Mouse (Mus musculus) layer of hippocampus, postnatal 25 days (tissue): ENCODE measurements around the gene Tanc1. TPM values are rescaled to one million over a fixed set of nuclear protein-coding genes. Genes with fewer than 3 reads are reported as not detected.

ENCODE experiments used
- DNase-seq, 2 experiments: peaks; one replicate each; pipeline ENCODE4 v3.0.0; 2022; ENCODE audit warnings: mixed read lengths in 2 of 2, low spot score in 1 of 2; ENCODE audit errors: extremely low spot score in 1 of 2
- total RNA-seq, 2 experiments: library from RNA; stranded (reverse); gene quantifications; 2 replicates each; pipeline ENCODE4 v1.2.3; 2021

Tanc1 gene
- total RNA-seq, 2 experiments from 2014 or later = 93.6 to 107 TPM

DNA sequence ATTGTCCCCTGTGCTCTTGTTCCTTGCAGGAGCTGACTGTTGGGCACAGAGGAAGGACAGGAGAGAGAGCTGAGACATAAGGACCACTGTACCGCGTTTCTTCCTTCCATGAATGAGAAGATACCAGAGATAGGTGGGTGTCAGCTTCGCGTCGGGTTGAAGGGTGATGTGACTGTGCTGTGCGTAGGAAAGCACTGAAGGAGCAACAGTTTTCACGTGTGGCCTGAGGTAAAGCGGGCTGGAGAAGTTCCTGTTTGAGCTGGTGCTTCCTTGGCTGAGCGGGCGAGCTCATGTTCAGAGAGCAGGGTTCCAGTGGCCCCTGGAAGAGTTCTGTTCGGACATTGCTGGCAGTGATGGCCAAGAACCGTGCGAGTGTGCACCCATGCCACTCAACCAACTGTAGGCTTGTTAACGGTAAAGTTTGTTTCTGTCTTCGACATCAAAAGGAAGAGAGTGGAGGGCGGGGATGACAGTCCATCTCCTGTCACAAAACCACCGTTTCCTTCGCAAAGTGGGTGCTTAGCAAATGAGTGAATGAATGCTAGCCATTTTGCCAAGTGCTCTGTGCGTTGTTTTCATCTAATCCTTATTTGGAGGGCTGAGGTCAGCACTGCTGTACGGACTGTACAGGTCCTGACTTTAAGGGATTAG, 35.0 kb downstream of the Tanc1 start:
- no peak for DNase-seq

DNA sequence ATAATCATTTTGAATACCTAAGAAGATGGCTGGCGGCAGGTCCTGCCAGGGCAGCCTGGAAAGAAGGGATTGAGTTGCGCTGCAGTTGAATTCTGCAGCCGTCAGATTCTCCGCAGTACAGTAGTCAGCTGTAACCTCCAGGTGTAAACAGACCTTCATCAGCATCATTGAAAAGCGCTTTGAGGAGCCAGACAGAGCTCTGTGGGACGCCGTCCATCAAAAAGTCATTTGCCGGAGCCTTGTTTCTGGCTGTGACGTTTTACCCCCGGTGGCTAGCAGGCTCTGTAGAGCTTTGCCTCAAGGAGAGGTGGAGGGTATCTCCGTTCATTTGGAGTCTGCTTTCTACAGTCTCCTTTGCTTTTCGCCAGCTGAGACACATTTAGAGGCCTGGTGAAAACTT, 36.6 kb downstream of the Tanc1 start:
- DNase-seq = no peak

DNA sequence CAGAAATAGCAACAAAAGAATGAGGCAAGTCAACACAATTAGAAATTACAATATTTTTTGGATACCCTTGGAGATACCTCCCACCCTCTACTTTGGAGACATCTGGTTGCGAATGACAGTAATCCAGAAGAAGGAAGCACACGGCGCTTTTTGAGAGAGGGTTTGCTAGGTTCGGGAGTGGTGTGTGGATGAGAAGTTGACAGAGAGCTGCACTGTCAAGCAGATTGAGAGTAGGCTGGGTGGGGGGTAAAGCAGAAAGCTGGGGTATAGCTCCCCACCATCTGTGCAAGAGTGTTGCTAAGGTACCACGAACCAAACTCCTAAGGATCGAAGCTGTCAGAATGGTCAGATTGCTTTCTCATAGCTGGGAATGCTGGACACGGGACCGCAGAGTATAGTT, 40.0 kb downstream of the Tanc1 start:
- peak in 1 of 2 experiments; percentile 33 for DNase-seq

DNA sequence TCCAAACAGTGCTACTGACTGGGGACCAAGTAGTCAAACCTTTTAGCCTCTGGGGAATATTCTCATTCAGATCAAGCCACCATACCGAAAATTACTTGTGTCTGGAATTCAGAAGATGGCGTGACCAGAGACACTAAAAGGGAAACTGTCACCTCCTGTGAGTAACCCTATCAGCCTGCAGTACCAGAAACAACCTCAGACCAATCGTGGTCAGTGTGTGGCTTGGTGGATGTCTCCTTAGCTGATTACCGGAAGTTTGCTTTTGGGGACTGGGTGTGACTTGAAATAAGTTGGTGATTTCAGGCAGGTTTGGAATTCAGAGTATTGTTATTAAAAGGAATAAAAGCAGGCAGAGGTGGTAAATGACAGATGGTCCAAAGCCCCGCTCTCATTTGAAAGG, 40.9 kb downstream of the Tanc1 start:
- DNase-seq = no peak

DNA sequence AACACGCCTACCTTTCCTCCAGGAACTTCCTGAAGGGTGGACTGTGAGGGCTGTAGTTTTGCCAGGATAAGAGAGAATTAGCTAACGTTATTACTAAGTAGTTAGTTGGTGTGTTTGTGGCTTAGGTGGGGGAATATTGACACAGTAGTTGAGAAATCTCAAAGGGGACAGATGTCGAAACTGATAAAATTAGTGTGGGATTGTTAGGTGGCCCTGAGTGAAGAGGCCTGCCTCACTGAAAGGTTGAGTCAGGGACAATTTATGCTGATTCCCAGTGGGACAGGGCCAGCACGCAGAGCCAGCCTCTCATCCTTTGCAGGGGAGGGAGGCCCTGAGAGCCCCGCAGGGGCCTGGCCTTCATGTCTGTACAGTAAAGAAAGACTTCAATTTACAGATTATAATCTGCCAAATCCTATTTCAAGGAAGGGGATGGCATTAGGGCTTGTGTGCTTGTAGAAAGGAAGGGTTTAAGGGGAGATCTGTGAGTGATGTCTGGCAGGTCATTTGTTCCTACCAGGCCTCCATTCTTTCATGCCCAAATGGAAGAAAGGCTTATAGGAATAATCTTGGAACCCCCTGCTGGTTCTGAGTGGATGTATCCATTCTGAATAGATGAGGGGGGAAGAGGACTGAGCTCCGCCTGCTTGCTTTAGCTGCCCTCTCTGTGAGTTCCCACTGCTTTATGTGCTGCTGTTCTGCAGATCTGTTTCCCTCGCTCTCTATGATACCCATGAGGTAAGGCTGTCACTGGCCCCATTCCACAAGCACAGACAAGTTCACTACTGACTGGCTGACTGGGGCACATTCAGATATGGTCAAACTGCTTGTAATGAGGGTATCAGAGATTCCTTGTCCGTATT, 41.7 kb downstream of the Tanc1 start:
- no peak for DNase-seq

DNA sequence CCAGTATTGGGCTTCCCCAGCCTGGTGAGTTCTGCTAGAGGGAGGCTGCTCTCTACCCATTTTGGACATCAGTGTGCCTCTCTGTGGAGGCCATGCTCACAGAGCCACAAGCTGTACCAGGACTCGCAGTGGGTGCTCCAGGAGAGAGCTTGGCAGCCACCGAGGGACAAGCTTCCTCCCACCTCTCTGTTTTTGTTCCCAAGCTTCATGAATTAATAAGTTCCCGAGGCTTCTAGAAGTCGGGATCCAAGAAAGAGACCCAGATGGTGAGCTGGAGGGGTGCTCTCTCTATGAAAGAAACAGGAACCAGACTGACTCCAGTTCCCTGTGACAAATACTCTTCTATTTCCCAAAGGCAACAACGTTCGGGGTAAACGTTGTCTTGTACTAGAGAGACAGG, 43.6 kb downstream of the Tanc1 start:
- DNase-seq = no peak

DNA sequence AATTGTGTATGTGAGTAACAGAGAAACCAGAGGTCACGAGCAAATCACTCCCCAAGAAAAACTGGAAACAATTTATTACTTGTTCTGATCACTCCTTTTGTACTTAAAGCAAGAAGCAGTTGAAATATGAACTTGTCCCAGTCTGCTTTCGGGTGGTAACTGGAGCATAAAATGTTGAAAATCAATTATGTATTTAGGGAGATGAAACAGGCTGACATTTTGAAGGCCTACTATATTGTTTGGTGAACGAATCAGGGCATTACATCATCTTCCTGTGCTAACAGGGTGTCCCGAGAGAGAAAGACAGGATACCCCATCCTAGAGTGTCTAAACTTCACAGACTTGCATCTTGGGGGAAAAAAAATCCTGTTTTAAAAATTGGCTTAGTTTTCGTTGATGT, 44.8 kb downstream of the Tanc1 start:
- DNase-seq = no peak

DNA sequence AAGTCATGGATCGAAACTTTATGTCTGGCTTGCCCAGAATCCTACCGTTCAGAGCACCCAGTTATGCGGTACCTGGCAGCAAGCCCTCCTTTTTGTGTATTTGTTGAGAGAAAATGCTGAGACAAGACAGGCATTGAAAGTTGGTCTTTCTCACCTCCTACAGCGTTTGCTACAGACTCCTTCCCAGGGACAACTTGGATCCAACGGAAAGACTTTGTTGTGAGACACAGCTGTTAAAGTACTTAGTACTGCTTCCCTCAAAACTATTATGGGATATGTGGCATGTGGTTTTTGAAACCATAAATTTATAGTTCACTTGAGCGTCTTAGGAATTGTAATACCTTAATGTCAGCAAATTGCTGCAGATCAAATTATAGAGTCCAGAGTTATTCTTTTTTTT, 47.8 kb downstream of the Tanc1 start:
- DNase-seq = no peak

DNA sequence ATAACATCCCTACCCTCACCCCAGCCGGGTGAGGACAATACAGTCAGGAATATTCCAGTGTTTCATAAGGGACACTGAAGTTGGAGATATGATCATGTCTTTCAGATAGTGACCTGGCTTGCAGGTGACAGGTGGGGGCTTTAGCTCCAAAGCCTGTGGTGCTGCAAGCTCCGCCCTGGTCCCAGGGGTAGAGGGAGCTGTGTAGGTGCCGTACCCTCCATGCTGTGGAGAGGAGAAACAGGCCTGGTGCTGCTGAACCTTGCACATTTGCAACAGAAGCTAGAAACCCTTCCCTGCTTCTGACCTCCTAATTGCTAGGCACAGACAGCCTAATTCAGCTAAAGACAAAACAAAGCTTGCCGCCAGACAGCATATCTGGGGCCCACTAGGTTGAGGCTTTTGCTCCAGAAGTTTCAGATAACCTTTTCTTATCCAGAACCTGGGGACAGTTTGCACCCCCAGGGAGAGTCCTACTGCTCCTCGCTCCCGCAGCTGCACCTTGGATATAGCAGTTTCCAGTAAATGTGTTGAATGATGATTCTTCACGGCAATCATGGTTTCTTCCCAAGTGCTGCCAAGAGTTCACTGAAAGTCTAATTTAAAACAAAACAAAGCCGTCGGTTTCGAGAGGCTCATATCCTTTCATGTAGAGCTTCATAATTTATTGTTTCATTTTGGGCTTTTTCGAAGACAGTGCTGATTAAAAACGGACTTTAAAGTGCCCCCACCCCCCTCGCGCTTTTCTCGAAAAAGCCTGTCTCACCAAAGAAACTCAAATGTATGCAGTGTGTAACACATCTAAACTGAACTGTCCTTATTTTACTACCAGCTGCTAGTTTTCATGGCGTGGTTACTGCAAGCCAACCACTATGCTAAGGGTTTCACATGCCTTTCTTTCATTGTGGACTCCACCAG, 49.3 kb downstream of the Tanc1 start:
- DNase-seq = no peak

DNA sequence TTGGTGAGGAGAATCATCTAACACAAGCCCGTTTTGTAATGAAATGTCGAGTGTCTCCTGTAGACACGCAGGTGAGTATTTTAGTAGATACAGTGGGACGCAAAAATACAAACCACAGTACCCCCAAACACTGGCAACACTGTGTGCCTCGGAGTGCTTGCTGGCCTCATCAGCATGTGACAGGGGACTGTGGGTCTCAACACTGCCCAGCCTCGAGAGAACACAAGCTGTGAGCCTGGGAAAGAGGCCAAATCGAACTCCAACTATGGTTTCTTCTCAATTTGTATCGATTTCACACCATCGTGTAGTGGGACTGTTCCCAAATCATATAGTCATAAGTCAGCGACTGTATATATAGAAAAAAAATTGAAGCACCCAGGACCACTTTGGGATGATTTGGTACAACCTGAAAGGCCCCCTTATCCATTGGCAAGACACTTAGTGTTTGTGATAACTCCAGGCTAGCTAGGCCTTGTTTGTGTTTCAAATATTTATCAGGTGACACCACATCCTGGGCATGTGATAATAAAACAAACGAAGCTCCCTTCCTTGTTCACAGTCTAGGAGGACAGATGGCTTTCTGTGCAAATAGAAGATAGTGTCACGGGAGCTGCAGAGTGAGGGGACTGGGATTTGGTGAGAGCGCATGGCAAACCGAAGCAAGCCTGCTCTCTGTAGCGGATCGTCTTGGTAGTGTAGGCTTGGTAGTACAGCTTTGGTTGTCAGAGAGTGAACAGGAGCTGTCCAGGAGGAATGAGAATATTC, 53.1 kb downstream of the Tanc1 start:
- no peak for DNase-seq

DNA sequence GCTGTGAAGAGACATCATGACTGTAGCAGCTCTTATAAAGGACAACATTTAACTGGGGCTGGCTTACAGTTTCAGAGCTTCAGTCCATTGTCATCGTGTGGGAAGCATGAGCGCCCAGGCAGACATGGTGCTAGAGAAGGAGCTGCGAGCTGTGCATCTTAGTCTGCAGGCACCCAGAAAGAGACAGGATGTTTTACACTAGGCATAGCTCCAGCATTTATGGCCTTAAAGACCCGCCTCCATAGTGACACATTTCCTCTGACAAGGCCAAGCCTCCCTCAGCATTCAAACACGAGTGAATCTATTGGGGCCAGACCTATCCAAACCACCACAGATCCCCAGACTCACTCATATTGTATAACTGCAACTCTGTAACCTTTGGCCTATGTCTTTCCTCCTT, 54.7 kb downstream of the Tanc1 start:
- DNase-seq = no peak

DNA sequence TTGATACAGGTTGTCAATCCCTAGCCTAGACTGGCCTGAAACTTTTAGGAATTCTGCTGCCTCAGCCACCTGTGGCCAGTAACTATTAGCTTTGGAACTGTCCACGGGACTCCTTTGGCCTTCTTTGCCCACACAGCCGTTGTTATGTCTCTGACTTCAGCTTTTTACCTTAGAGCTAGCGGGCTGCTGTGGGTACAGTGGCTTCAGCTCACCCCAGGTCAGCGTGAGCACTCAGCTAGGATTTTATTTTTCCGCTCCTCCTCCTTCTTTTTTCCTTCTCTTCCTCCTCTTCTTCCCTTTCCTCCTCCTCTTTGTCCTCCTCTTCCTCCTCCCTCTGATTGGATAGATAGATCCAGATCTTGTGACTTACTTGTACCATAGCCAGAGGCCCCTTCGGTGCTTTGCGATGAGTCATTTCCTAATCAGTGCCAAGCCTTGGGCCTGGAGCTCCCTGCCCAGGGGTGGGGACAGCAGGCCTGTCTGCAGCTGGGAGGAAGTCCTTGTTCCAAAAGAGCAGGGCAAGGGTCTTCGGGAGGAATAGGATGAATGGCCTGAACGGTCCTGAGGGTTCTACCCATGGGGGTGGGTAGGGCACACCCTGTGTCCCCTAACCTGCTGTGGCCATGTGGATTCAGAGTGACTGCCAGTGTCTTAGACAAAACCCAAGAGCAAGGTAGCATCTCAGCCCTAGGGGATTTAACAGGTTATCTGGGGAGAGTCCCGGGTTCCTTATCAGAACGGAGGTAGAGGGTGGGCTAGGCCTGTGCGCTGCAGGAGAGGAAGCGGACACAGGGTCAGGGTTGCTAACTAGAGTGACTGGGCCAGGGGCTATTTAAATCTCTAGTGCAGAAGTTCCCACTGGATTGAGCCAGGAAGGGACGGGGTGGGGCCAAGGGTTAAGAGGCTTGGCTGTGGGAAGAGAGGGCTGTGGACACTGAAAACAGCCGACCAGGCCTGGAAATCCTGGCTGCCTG, 58.5 kb downstream of the Tanc1 start:
- DNase-seq = no peak

DNA sequence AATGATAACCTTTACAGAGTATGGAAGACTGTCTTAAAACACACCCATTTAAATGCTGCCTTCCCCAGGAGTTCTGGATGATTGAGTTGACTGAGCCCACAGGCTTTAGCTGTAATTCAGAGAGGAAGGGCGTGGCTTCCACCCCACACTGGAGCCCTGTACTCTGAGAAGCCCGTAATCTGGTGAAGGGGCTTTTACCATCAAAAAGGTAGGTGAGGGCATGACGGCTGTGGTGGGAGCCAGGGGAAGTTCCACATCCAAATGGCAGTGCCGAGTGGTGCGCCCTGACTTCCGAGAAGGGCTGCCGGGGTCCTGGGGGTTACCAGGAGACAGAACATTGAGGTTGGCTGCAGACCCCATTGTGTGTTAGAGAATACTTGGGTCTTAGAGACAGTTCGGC, 59.8 kb downstream of the Tanc1 start:
- no peak for DNase-seq

DNA sequence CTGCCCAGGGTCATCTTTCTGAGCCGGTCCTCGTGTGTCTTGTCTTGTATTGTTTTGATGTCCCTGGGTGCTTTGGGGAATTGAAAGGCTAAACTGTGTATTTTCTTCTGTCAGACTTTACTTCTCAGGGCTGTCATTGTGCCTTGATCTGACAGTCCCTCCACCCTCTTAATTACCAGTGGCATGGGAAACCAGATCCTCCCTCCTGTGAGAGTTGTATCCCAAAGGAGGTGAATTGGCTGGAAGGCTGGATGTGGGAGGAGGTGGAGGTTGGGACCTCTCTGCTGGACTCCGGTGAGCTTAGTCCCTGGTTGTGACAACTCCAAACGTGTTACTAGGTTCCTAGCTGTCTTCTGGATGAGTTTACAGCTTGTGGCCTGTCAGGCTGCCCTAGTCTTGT, 60.2 kb downstream of the Tanc1 start:
- no peak for DNase-seq

DNA sequence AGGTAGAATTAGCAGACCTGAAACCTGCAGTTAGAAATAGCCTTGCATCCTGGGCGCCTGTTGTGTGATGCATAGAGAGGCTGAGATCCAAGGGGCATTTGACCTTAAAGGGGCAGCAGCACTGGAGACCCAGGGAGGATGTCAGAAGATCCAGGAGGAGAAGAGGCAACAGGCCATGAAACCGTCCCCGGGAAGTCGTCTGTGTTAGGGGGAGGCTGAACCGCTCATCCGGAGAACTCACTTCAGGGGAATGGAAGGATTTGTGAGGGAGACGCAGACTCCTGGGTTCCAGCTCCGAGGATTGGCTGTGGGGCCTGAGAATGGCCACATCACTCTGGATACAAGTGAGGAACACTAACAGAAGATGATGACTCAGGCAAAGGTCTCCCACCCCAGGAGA, 60.8 kb downstream of the Tanc1 start:
- no peak for DNase-seq

DNA sequence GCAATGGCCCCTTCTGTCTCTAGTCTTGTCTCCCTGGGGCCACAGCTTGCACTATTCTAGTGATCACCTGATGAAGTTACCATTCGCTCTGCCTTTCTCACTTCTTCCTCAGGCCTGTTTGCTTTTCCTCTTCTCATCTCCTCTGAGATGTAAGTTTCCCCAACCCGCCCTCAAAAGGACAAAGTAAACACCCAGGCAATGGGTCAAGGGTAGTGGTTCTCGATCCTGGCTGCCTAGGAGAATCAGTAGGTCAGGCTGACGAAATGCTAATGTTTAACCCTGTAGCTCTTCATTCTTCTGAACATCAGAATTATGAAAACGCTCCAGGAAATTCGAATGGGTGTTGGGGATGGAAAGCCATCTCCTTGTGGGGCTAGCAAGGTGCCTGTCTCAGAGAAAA, 61.5 kb downstream of the Tanc1 start:
- DNase-seq = no peak

DNA sequence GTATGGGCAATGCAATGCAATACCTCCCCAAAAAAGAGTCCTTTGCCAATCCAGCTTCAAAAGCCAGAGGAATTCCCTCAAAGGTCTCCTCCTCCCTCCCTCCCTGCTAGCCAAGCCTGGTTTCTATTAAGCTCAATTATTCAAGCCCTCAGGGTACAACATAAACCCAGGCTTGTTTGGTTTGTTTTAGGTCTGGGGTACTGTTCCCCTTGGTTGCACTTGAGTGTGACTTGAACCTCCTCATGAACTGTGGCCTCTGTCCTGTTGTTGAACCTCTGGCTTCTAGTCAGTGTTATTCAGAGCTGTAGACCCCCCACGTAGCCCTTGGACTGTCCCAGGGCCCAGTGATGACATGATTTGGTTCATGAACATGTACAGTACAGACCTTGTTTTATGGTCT, 62.0 kb downstream of the Tanc1 start:
- DNase-seq = no peak

DNA sequence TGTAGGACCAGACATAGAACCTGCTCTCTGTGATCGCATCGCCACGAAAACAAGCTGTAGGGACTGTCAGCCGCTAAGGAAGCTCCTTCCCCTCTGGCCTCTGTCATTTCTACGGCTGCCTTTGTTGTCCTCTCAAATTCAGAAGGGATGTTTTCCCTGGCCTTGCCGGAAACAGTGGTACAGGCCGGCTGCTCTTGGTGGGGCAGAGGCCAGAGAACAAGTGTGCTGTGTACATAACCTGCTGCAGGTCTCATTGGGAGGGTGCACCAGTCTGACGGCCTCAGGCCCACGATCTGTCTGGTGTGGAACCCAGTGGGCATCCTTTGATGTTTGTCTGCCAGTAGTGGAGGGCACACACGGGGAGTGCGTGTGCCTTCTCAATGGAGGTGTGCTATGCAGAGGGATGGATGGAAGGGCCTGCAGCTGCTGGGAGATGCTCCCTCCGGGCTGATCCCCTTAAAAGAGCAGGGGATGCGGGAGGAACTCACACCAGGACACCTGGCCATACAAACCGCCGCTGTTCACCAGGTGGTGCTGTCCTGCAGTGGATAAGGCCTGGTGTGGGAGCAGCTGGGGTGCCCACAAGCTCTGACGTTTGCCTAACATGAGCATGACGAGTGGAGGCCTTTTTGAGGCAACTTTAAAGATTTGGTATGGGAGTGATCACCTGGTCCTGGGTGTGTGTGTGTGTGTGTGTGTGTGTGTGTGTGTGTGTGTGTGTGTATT, 63.6 kb downstream of the Tanc1 start:
- DNase-seq = no peak

DNA sequence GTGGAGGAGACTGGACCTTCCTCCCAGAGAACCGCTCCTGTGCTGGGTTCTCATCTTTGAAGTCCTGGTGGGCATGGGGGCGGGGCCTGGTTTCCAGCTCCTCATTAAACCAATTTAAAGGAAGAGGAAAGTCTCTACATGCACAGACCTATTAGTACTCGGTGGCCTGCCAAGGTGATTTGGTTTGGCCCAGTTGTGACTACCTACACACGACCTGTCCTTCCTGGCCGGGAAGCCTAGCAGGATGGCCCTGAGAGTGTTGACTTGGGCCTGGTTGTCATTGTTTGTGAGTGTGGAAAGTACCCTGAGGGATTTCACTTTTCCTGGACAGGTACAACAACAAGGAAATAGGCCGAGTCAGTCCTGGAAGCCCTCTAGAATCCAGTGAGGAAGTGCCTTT, 64.2 kb downstream of the Tanc1 start:
- DNase-seq = no peak
